10 mouse cellular contexts compared by ENCODE assay signal in genomic region chr13:114885171-114885570, GRCm38 (mm10). TPM values are rescaled to one million over a fixed set of nuclear protein-coding genes. Genes with fewer than 3 reads are reported as not detected.
A peak's percentile ranks its signal among the peaks of the same experiment; 100 is the strongest.
DNase-seq lines count a peak whose midpoint lies in the region; ATAC-seq and TF ChIP-seq lines count a peak whose summit lies in the region.
"Had no signal": no experiment of that assay in that cellular context is flagged by ENCODE, and none has a peak within 500 bp of the region (broad histone marks: within the 10 kb centered on the region; RNA-seq: fewer than 3 reads in every experiment).

No protein-coding gene starts in this region.

- H3K27ac ChIP-seq in heart, embryonic 11.5 days (ENCODE audit: low read depth, low read length): 0 out of 2 replicates have a peak overlapping the region, but pooled peaks have one; percentile 29
- no peak overlapping the region for H3K27ac ChIP-seq in heart, embryonic 12.5 days (ENCODE audit: poor library complexity, severe bottlenecking)
- no peak overlapping the region for H3K27ac ChIP-seq in kidney, postnatal 0 days
- H3K27ac ChIP-seq: limb, embryonic 12.5 days had no signal

- TF ChIP-seq CTCF in kidney, postnatal 0 days (IDR thresholded peaks at IDR 0.05; ENCODE audit: low read depth): no peak

- no peaks in the 10 kb centered on the region for H3K36me3 ChIP-seq in heart, embryonic 11.5 days (ENCODE audit: control insufficient read depth, insufficient read depth, low read length)
- H3K36me3 ChIP-seq in heart, embryonic 12.5 days: no peaks in the 10 kb centered on the region
- no peaks in the 10 kb centered on the region for H3K36me3 ChIP-seq in kidney, postnatal 0 days (ENCODE audit: insufficient read depth, low read length)
- H3K36me3 ChIP-seq: limb, embryonic 12.5 days had no signal

- ATAC-seq in heart, embryonic 11.5 days (replicated peaks; ENCODE audit: insufficient number of reproducible peaks, low FRiP score, low TSS enrichment): no peak
- ATAC-seq in heart, embryonic 12.5 days (ENCODE audit: insufficient number of reproducible peaks, low FRiP score): no peak
- peak; percentile 60 for ATAC-seq in CD4-positive, CD25-positive, alpha-beta regulatory T cell, adult 4 months
- ATAC-seq in kidney, postnatal 0 days (replicated peaks; ENCODE audit: low FRiP score, low read depth): no peak
- ATAC-seq: forebrain, embryonic 16.5 days had no signal

- DNase-seq in kidney, postnatal 0 days (ENCODE audit: low spot score): peak; percentile 36
- DNase-seq in lung, postnatal 10 days: peak; percentile 58
- no peak for DNase-seq in right cerebral cortex, adult 18-20 months
- no peak for DNase-seq in cerebellum, postnatal 25 days
- DNase-seq in spleen, postnatal 36 days (ENCODE audit: low spot score in 2 of 2): no peak

- no peak overlapping the region for H3K4me3 ChIP-seq in heart, embryonic 11.5 days (ENCODE audit: low read depth, low read length)
- no peak overlapping the region for H3K4me3 ChIP-seq in heart, embryonic 12.5 days
- H3K4me3 ChIP-seq in kidney, postnatal 0 days (replicated peaks; ENCODE audit: low read depth, low read length): no peak overlapping the region
- H3K4me3 ChIP-seq: limb, embryonic 12.5 days had no signal

- H3K4me2 ChIP-seq in heart, embryonic 11.5 days: no peak overlapping the region
- H3K4me2 ChIP-seq in heart, embryonic 12.5 days: no peak overlapping the region
- no peak overlapping the region for H3K4me2 ChIP-seq in kidney, postnatal 0 days (ENCODE audit: low read length)
- H3K4me2 ChIP-seq: limb, embryonic 12.5 days had no signal

- H3K9me3 ChIP-seq in heart, embryonic 11.5 days (replicated peaks; ENCODE audit: control insufficient read depth, low read length): no peaks in the 10 kb centered on the region
- H3K9me3 ChIP-seq in heart, embryonic 12.5 days (replicated peaks): no peaks in the 10 kb centered on the region
- no peaks in the 10 kb centered on the region for H3K9me3 ChIP-seq in kidney, postnatal 0 days (replicated peaks; ENCODE audit: low read length)
- H3K9me3 ChIP-seq: limb, embryonic 12.5 days had no signal

- H3K9ac ChIP-seq in heart, embryonic 11.5 days (ENCODE audit: low read depth, low read length): no peak overlapping the region
- H3K9ac ChIP-seq in heart, embryonic 12.5 days: no peak overlapping the region
- H3K9ac ChIP-seq in kidney, postnatal 0 days (ENCODE audit: low read depth, low read length): no peak overlapping the region
- H3K9ac ChIP-seq: limb, embryonic 12.5 days had no signal

- WGBS in heart, embryonic 11.5 days (ENCODE audit: insufficient replicate concordance): 44% methylated on average over 9 of the region's 9 CpGs
- 53% methylated on average over 9 of the region's 9 CpGs for WGBS in heart, embryonic 12.5 days
- 58% methylated on average over 9 of the region's 9 CpGs for WGBS in kidney, postnatal 0 days

- no peaks in the 10 kb centered on the region for H3K27me3 ChIP-seq in heart, embryonic 11.5 days (ENCODE audit: control insufficient read depth, insufficient read depth, low read length)
- no peaks in the 10 kb centered on the region for H3K27me3 ChIP-seq in heart, embryonic 12.5 days (replicated peaks)
- no peaks in the 10 kb centered on the region for H3K27me3 ChIP-seq in kidney, postnatal 0 days (ENCODE audit: insufficient read depth, low read length)
- H3K27me3 ChIP-seq: limb, embryonic 12.5 days had no signal

- no peaks in the 10 kb centered on the region for H3K4me1 ChIP-seq in heart, embryonic 11.5 days (ENCODE audit: control insufficient read depth, insufficient read depth, low read length)
- H3K4me1 ChIP-seq in heart, embryonic 12.5 days (replicated peaks): peaks cover 8% of the 10 kb centered on the region
- H3K4me1 ChIP-seq in kidney, postnatal 0 days (replicated peaks; ENCODE audit: insufficient read depth, low read length): no peaks in the 10 kb centered on the region
- H3K4me1 ChIP-seq: limb, embryonic 12.5 days had no signal

RNA-seq across cellular contexts. Expression of gene Itga2, which starts 46.7 kb away (rescaled TPM):
- 2.1 and 2.9 TPM in 2 replicates for polyA plus RNA-seq in heart, embryonic 11.5 days (2014; fragmentation: Nextera tagmentation; extraction: Ambion mirVana)
- 2.6 and 3.1 TPM in 2 replicates for polyA plus RNA-seq in heart, embryonic 12.5 days (2016; fragmentation: Nextera tagmentation; extraction: Ambion mirVana)
- polyA plus RNA-seq in CD4-positive, CD25-positive, alpha-beta regulatory T cell, adult 4 months (2017; shearing (Covaris generic)): 1 to 10 TPM; 5.8 to 7.8 TPM
- 1.9 and 2.3 TPM in 2 replicates for polyA plus RNA-seq in kidney, postnatal 0 days (2015; fragmentation: Nextera tagmentation; extraction: Ambion mirVana)

Comparison
In these comparisons a context has a peak if more than half of its experiments do, and no peak if none do; other contexts are left out.
1. DNase-seq: peak in kidney, postnatal 0 days (single experiment) and lung, postnatal 10 days (single experiment); none in right cerebral cortex, adult 18-20 months (single experiment), cerebellum, postnatal 25 days (0 of 2) and spleen, postnatal 36 days (0 of 2).